Mouse (Mus musculus) CH12.LX (cell line): ENCODE measurements at regions not wholly inside any gene's neighbourhood (a gene's known extent, or its start where the extent isn't known, plus 50 kb on each side); places are given as distances from the start of the nearest gene placed in this dataset.

Experiments used
- DNase-seq: peaks from one replicate; pipeline ENCODE4 v3.0.0-alpha.2; 2013; ENCODE audit errors: extremely low read depth
- H3K27ac ChIP-seq: 2 replicates; pipeline ENCODE4 v1.5.1; 2012; ENCODE audit warnings: low read depth, mild to moderate bottlenecking, control low read depth, moderate library complexity; ENCODE audit not compliant: insufficient read depth
- H3K27me3 ChIP-seq: replicated peaks from 2 replicates; pipeline ENCODE3; 2012; ENCODE audit warnings: inconsistent platforms
- H3K36me3 ChIP-seq, 2 experiments: replicated peaks in 1 of 2; 2 replicates each; pipeline versions ENCODE3 to v1.6.1; 2012; ENCODE audit warnings: inconsistent platforms in 1 of 2, low read length in 1 of 2, mild to moderate bottlenecking in 1 of 2, mixed read lengths in 1 of 2, moderate library complexity in 1 of 2; ENCODE audit not compliant: control insufficient read depth in 1 of 2, insufficient read depth in 1 of 2
- H3K4me1 ChIP-seq, 2 experiments: 2 replicates each; pipeline ENCODE4 v1.6.1; 2012; ENCODE audit warnings: inconsistent platforms in 1 of 2, moderate library complexity in 1 of 2; ENCODE audit not compliant: insufficient read depth in 2 of 2, control insufficient read depth in 1 of 2
- H3K4me2 ChIP-seq: 2 replicates; pipeline ENCODE4 v1.6.1; 2012; ENCODE audit warnings: low read depth, mild to moderate bottlenecking, control low read depth; ENCODE audit not compliant: poor library complexity, insufficient read depth, severe bottlenecking
- H3K4me3 ChIP-seq, 3 experiments: fragments of 150-350 bp in 1 of 3; sonication (generic) in 1 of 3; replicated peaks in 1 of 3; 2 replicates each; pipeline versions ENCODE3 to v1.5.1; 2011 to 2012; ENCODE audit warnings: low read depth in 2 of 3, low read length in 2 of 3, mild to moderate bottlenecking in 2 of 3, moderate library complexity in 2 of 3, control low read depth in 1 of 3, improper control_type of control experiment in 1 of 3, inconsistent platforms in 1 of 3, mixed read lengths in 1 of 3; ENCODE audit not compliant: poor library complexity in 1 of 3
- H3K79me2 ChIP-seq: replicated peaks from 2 replicates; pipeline ENCODE4 v1.6.1; 2012; ENCODE audit warnings: mild to moderate bottlenecking, moderate library complexity; ENCODE audit not compliant: control insufficient read depth, poor library complexity, insufficient read depth, severe bottlenecking; ENCODE audit errors: extremely low read depth
- H3K9ac ChIP-seq: 2 replicates; pipeline ENCODE4 v1.6.1; 2012; ENCODE audit warnings: low read depth, mild to moderate bottlenecking, control low read depth, moderate library complexity; ENCODE audit not compliant: insufficient read depth
- H3K9me3 ChIP-seq: replicated peaks from 2 replicates; pipeline ENCODE3; 2012; ENCODE audit warnings: low read length, inconsistent platforms, mixed read lengths
- BHLHE40 ChIP-seq: IDR thresholded peaks from 2 replicates; pipeline ENCODE4 v1.6.1; 2011; ENCODE audit warnings: mild to moderate bottlenecking, low read depth, low read length, improper control_type of control experiment
- CHD1 ChIP-seq: IDR thresholded peaks from 2 replicates; pipeline ENCODE4 v1.6.1; 2012; ENCODE audit warnings: low read depth, low read length, improper control_type of control experiment, inconsistent platforms
- CTCF ChIP-seq, 2 experiments: IDR thresholded peaks in 1 of 2; conservative IDR thresholded peaks in 1 of 2; 2 replicates each; pipeline ENCODE4 v1.5.1; 2011 to 2012; ENCODE audit warnings: low read depth in 2 of 2, low read length in 2 of 2, improper control_type of control experiment in 1 of 2, inconsistent platforms in 1 of 2, mild to moderate bottlenecking in 1 of 2, moderate library complexity in 1 of 2
- ELF1 ChIP-seq: IDR thresholded peaks from 2 replicates; pipeline ENCODE4 v1.6.1; 2014; ENCODE audit warnings: low read depth, mild to moderate bottlenecking, inconsistent platforms, low read length, improper control_type of control experiment
- ETS1 ChIP-seq: conservative IDR thresholded peaks from 2 replicates; pipeline ENCODE4 v1.6.1; 2012; ENCODE audit warnings: low read depth, mild to moderate bottlenecking, inconsistent platforms, low read length, improper control_type of control experiment, moderate library complexity
- IRF4 ChIP-seq: IDR thresholded peaks from 2 replicates; pipeline ENCODE4 v1.6.1; 2014; ENCODE audit warnings: low read depth, mild to moderate bottlenecking, inconsistent platforms, low read length, improper control_type of control experiment
- JUN ChIP-seq: IDR thresholded peaks from 2 replicates; pipeline ENCODE4 v1.6.1; 2011; ENCODE audit warnings: low read depth, mild to moderate bottlenecking, low read length, improper control_type of control experiment, moderate library complexity; ENCODE audit not compliant: insufficient read depth
- KAT2A ChIP-seq: IDR thresholded peaks from 2 replicates; pipeline ENCODE4 v1.6.1; 2012; ENCODE audit warnings: low read length, improper control_type of control experiment, inconsistent platforms; ENCODE audit not compliant: insufficient replicate concordance
- MAX ChIP-seq: IDR thresholded peaks from 2 replicates; pipeline ENCODE4 v1.6.1; 2011; ENCODE audit warnings: low read length, improper control_type of control experiment
- MAZ ChIP-seq: IDR thresholded peaks from 2 replicates; pipeline ENCODE4 v1.6.1; 2012; ENCODE audit warnings: low read depth, mild to moderate bottlenecking, inconsistent platforms, low read length, improper control_type of control experiment, moderate library complexity
- MXI1 ChIP-seq: IDR thresholded peaks from 2 replicates; pipeline ENCODE4 v1.6.1; 2011; ENCODE audit warnings: mild to moderate bottlenecking, low read depth, low read length, improper control_type of control experiment
- MYC ChIP-seq: IDR thresholded peaks from 2 replicates; pipeline ENCODE4 v1.6.1; 2011; ENCODE audit warnings: low read depth, mild to moderate bottlenecking, improper control_type of control experiment, low read length
- PAX5 ChIP-seq: IDR thresholded peaks from 2 replicates; pipeline ENCODE4 v1.6.1; 2012; ENCODE audit warnings: low read length, inconsistent platforms, mixed read lengths
- RAD21 ChIP-seq: IDR thresholded peaks from 2 replicates; pipeline ENCODE4 v1.6.1; 2011; ENCODE audit warnings: low read depth, mild to moderate bottlenecking, low read length, improper control_type of control experiment, moderate library complexity
- SMC3 ChIP-seq: IDR thresholded peaks from 2 replicates; pipeline ENCODE4 v1.6.1; 2011; ENCODE audit warnings: low read depth, low read length, improper control_type of control experiment
- TBP ChIP-seq: conservative IDR thresholded peaks from 2 replicates; pipeline ENCODE4 v1.6.1; 2011; ENCODE audit warnings: low read depth, low read length, improper control_type of control experiment
- UBTF ChIP-seq: IDR thresholded peaks from 2 replicates; pipeline ENCODE4 v1.6.1; 2012; ENCODE audit warnings: low read depth, mild to moderate bottlenecking, inconsistent platforms, low read length, improper control_type of control experiment, moderate library complexity
- USF2 ChIP-seq: conservative IDR thresholded peaks from 2 replicates; pipeline ENCODE4 v1.6.1; 2011; ENCODE audit warnings: low read depth, low read length, improper control_type of control experiment
- dilution Hi-C: fragments of 300-500 bp; cut with MboI; formaldehyde crosslinking; loops from 2 replicates; pipeline ENCODE4 v1.14.3; 2020; ENCODE audit warnings: low sequenced_read_pairs; ENCODE audit not compliant: extremely low pct_unique_long_range_greater_than_20kb, extremely low pct_ligation_motif_present
- in situ Hi-C: fragments of 300-500 bp; cut with MboI; formaldehyde crosslinking; loops from 3 replicates; pipeline ENCODE4 v1.14.3; 2019; ENCODE audit warnings: low sequenced_read_pairs, low pct_ligation_motif_present, low pct_unique_long_range_greater_than_20kb, mixed read lengths

- TF ChIP-seq USF2 (no peak), RAD21 (no peak), MYC (no peak), PAX5 (no peak), CTCF (conservative IDR thresholded peaks at IDR 0.05 in 1 of 2, IDR thresholded peaks at IDR 0.05 in 1 of 2; ENCODE audit: low read depth in 2 of 2, low read length in 2 of 2) (no peak), ELF1 (no peak), TBP (no peak), SMC3 (no peak), BHLHE40 (no peak), CHD1 (no peak), KAT2A (no peak), ETS1 (no peak), IRF4 (no peak)
- H3K36me3 ChIP-seq = no peaks in the 10 kb centered on the region
- peaks cover 64% of the 10 kb centered on the region for H3K27me3 ChIP-seq
- H3K4me3 ChIP-seq = no peak overlapping the region
- no peaks in the 10 kb centered on the region for H3K79me2 ChIP-seq
- no peak overlapping the region for H3K4me2 ChIP-seq
- dilution Hi-C loops (no loop called here), in situ Hi-C loops (no loop called here)
- no peaks in the 10 kb centered on the region for H3K4me1 ChIP-seq
- H3K27ac ChIP-seq = no peak overlapping the region
- H3K9me3 ChIP-seq = no peaks in the 10 kb centered on the region
- no peak for DNase-seq
- H3K9ac ChIP-seq = no peak overlapping the region
These were observed 480.4 kb upstream of the Mki67 start for GRCm38 (mm10) chr7:136196424-136197160.

DNA sequence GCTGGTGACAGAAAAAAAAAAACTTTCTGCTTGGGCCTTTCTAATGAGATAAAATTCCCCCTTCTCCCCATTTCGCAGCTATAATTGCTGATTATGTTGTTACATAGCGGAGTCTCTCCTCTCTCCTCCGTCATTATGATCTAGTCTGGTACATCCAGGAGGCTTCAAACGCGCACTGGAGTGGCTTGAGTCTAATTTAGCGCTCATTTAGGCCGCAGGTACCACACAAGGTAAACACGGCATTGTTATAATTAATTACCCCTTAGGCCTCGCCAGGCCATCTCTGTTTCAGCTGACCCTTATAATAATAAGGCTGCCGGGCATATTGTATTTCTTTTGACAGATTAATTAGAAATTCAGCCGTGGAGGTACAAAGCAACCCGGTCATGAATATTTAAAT lies 492.7 kb upstream of the Mki67 start:
- dilution Hi-C loops = no loop called here
- TF ChIP-seq MAZ (no peak), MAX (no peak), UBTF (no peak), JUN (no peak), CTCF (conservative IDR thresholded peaks at IDR 0.05 in 1 of 2, IDR thresholded peaks at IDR 0.05 in 1 of 2; ENCODE audit: low read depth in 2 of 2, low read length in 2 of 2) (no peak), MXI1 (no peak)

More for the DNA sequence above, 492.7 kb upstream of the Mki67 start:
- no peaks in the 10 kb centered on the region for H3K4me1 ChIP-seq
- in situ Hi-C loops = no loop called here
- no peak overlapping the region for H3K4me2 ChIP-seq
- no peaks in the 10 kb centered on the region for H3K36me3 ChIP-seq
- no peak overlapping the region for H3K9ac ChIP-seq
- H3K4me3 ChIP-seq = no peak overlapping the region
- H3K27me3 ChIP-seq = peaks cover 77% of the 10 kb centered on the region
- H3K9me3 ChIP-seq = no peaks in the 10 kb centered on the region
- no peaks in the 10 kb centered on the region for H3K79me2 ChIP-seq
- no peak for DNase-seq
- H3K27ac ChIP-seq = no peak overlapping the region
